Mouse (Mus musculus) bone marrow macrophage, adult 2 months (primary cell): ENCODE measurements around the gene Hpn. TPM values are rescaled to one million over a fixed set of nuclear protein-coding genes. Genes with fewer than 3 reads are reported as not detected.

Source experiments
- H3K27ac ChIP-seq: 2 replicates; pipeline ENCODE4 v1.5.1; 2012; ENCODE audit warnings: low read depth, low read length; ENCODE audit not compliant: insufficient read depth
- H3K4me1 ChIP-seq: 2 replicates; pipeline ENCODE4 v1.6.1; 2012; ENCODE audit warnings: low read length; ENCODE audit not compliant: control insufficient read depth, insufficient read depth
- H3K4me3 ChIP-seq: 2 replicates; pipeline ENCODE4 v1.5.1; 2012; ENCODE audit warnings: mild to moderate bottlenecking, low read length, moderate library complexity; ENCODE audit not compliant: insufficient read depth
- CTCF ChIP-seq: IDR thresholded peaks from 2 replicates; pipeline ENCODE4 v1.5.1; 2012; ENCODE audit warnings: low read depth, mild to moderate bottlenecking, low read length, moderate library complexity
- POLR2A ChIP-seq: IDR thresholded peaks from 2 replicates; pipeline ENCODE4 v1.6.1; 2012; ENCODE audit warnings: mild to moderate bottlenecking, low read depth, low read length, borderline replicate concordance
- polyA plus RNA-seq: library from polyadenylated mRNA; stranded (reverse); fragments of >200 nt; gene quantifications from 2 replicates; pipeline ENCODE4 v1.2.4, GENCODE M21; 2012; ENCODE audit not compliant: missing spikeins, insufficient read depth, insufficient read length

The Hpn gene
- 30.9 and 39.0 TPM in 2 replicates for polyA plus RNA-seq

- H3K4me3 ChIP-seq = no peak within 1 kb of the TSS
- peak within 1 kb of the TSS; percentile 45 for H3K27ac ChIP-seq
- peaks cover 16% of the 10 kb centered on the region for H3K4me1 ChIP-seq
- no peak for TF ChIP-seq CTCF
- no peak for TF ChIP-seq POLR2A
Observed at GRCm38 (mm10) chr7:31115182-31115581, at the start of gene Hpn. Gene Hpn (minus strand): TSS chr7:31115290.

GRCm38 (mm10) chr7:31164748-31165147, 49.7 kb upstream of the Hpn start:
- TF ChIP-seq CTCF = no peak
- no peak for TF ChIP-seq POLR2A
- Histone ChIP-seq H3K4me3 (no peak overlapping the region), H3K4me1 (peaks cover 19% of the 10 kb centered on the region), H3K27ac (no peak overlapping the region)

GRCm38 (mm10) chr7:31163666-31164577, 48.8 kb upstream of the Hpn start:
- H3K4me3 ChIP-seq = no peak overlapping the region

GRCm38 (mm10) chr7:31162324-31162723, 47.2 kb upstream of the Hpn start:
- Histone ChIP-seq H3K4me1 (peaks cover 18% of the 10 kb centered on the region), H3K4me3 (no peak overlapping the region), H3K27ac (no peak overlapping the region)
- no peak for TF ChIP-seq CTCF
- TF ChIP-seq POLR2A = no peak

More at GRCm38 (mm10) chr7:31163666-31164577, 48.8 kb upstream of the Hpn start:
- Histone ChIP-seq H3K4me1 (peaks cover 21% of the 10 kb centered on the region), H3K27ac (no peak overlapping the region)
- TF ChIP-seq CTCF = no peak
- no peak for TF ChIP-seq POLR2A

GRCm38 (mm10) chr7:31161831-31162230, 46.7 kb upstream of the Hpn start:
- Histone ChIP-seq H3K4me1 (peaks cover 19% of the 10 kb centered on the region), H3K27ac (no peak overlapping the region), H3K4me3 (no peak overlapping the region)
- no peak for TF ChIP-seq CTCF
- no peak for TF ChIP-seq POLR2A

- H3K4me1 ChIP-seq = peaks cover 25% of the 10 kb centered on the region
- no peak overlapping the region for H3K27ac ChIP-seq
- TF ChIP-seq CTCF (no peak), POLR2A (no peak)
- no peak overlapping the region for H3K4me3 ChIP-seq
Observed at GRCm38 (mm10) chr7:31161246-31161645, 46.2 kb upstream of the Hpn start.

- no peak for TF ChIP-seq POLR2A
- TF ChIP-seq CTCF = no peak
- Histone ChIP-seq H3K27ac (no peak overlapping the region), H3K4me3 (no peak overlapping the region), H3K4me1 (peaks cover 28% of the 10 kb centered on the region)
Observed at GRCm38 (mm10) chr7:31160763-31161162, 45.7 kb upstream of the Hpn start.

- Histone ChIP-seq H3K4me1 (peaks cover 59% of the 10 kb centered on the region), H3K27ac (peak overlapping the region; percentile 69), H3K4me3 (no peak overlapping the region)
- TF ChIP-seq CTCF (peak; percentile 30; the same call in 1 of the 2 replicates), POLR2A (no peak)
Observed at GRCm38 (mm10) chr7:31156034-31156928, 41.2 kb upstream of the Hpn start.

- TF ChIP-seq POLR2A = no peak
- no peak for TF ChIP-seq CTCF
- Histone ChIP-seq H3K4me1 (peaks cover 54% of the 10 kb centered on the region), H3K27ac (peak within 1 kb of the TSS; percentile 69), H3K4me3 (no peak within 1 kb of the TSS)
Observed at GRCm38 (mm10) chr7:31155296-31156033, 40.4 kb upstream of the Hpn start, which contains the start of gene Gramd1a. Gene Gramd1a (minus strand): TSS chr7:31155896.
